Mouse (Mus musculus): ENCODE data around the gene Fam102a. TPM values are rescaled to one million over a fixed set of nuclear protein-coding genes. Genes with fewer than 3 reads are reported as not detected.

Gene Fam102a
- polyA plus RNA-seq, 1 experiment from 2014 or later, result 19.2 TPM

- H3K9ac ChIP-seq (ENCODE audit: low read depth, low read length), result no peak overlapping the region
- H3K4me3 ChIP-seq (ENCODE audit: low read depth, low read length), result no peak overlapping the region
- 0 out of 2 replicates have a peak, but pooled peaks cover 2% of the 10 kb centered on the region for H3K36me3 ChIP-seq (ENCODE audit: control insufficient read depth, insufficient read depth, low read length)
- H3K9me3 ChIP-seq (ENCODE audit: control insufficient read depth, low read length), result no peaks in the 10 kb centered on the region
- H3K4me1 ChIP-seq (ENCODE audit: control insufficient read depth, insufficient read depth, low read length), result 0 out of 2 replicates have a peak, but pooled peaks cover 10% of the 10 kb centered on the region
- DNase-seq (ENCODE audit: low spot score), result no peak
- WGBS, result 79% methylated on average over 7 of the region's 7 CpGs
- H3K27me3 ChIP-seq (replicated peaks; ENCODE audit: control insufficient read depth, insufficient read depth, low read length), result no peaks in the 10 kb centered on the region
- H3K4me2 ChIP-seq (ENCODE audit: low read depth, low read length), result no peak overlapping the region
- no peak overlapping the region for H3K27ac ChIP-seq (replicated peaks; ENCODE audit: low read depth, low read length)
- ATAC-seq (ENCODE audit: low read depth), result no peak
Measured at GRCm38 (mm10) chr2:32585149-32585714, 50.1 kb downstream of the Fam102a start.

- peak within 1 kb of the TSS; percentile 69 for H3K9ac ChIP-seq (ENCODE audit: low read depth, low read length)
- ATAC-seq (ENCODE audit: low read depth) (peak; percentile 89), DNase-seq (ENCODE audit: low spot score) (peak; percentile 96)
- H3K27ac ChIP-seq (replicated peaks; ENCODE audit: low read depth, low read length), result peak within 1 kb of the TSS; percentile 49; the same call in 1 of the 2 replicates
- H3K9me3 ChIP-seq (ENCODE audit: control insufficient read depth, low read length), result no peaks in the 10 kb centered on the region
- peak within 1 kb of the TSS; percentile 59 for H3K4me3 ChIP-seq (ENCODE audit: low read depth, low read length)
- H3K36me3 ChIP-seq (ENCODE audit: control insufficient read depth, insufficient read depth, low read length), result 0 out of 2 replicates have a peak, but pooled peaks cover 6% of the 10 kb centered on the region
- peak within 1 kb of the TSS; percentile 69 for H3K4me2 ChIP-seq (ENCODE audit: low read depth, low read length)
- H3K4me1 ChIP-seq (ENCODE audit: control insufficient read depth, insufficient read depth, low read length), result 0 out of 2 replicates have a peak, but pooled peaks cover 10% of the 10 kb centered on the region
- no peaks in the 10 kb centered on the region for H3K27me3 ChIP-seq (replicated peaks; ENCODE audit: control insufficient read depth, insufficient read depth, low read length)
- under 1% methylated on average over 32 of the region's 38 CpGs for WGBS
Measured at GRCm38 (mm10) chr2:32586871-32587351, 51.8 kb downstream of the Fam102a start, which contains the start of gene St6galnac4. Gene St6galnac4 (plus strand): TSS chr2:32587095.

DNA sequence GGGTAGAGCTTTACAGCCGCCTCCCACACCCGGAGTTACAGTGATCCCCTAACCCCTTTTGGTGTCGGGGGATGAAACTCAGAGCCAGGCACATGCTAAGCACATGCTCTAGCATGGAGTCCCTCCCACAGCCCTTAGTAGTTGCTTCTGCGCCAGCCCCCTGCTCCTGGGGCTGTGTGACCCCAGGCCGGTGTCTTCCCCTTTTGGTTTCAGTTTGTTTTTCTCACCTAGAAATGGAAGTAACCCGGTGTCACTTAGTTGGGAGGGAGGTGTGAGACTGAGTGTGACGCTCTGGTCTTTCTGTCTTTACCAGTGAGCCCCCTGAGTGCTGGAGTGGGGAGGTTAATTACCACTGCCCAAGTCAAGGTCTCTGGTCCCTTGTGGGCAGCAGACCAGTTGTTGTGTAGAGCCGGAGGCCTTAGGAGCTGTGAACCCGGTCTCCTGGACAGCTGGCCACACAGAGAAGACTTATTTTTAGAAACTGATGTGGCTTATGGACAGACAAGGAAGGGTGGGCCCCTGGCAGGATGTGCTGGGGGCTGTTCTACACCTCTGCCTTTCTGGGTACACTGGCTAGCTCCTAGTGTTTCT lies 52.7 kb downstream of the Fam102a start:
- H3K27ac ChIP-seq (replicated peaks; ENCODE audit: low read depth, low read length), result no peak overlapping the region; the same call in 1 of the 2 replicates
- 0 out of 2 replicates have a peak, but pooled peaks cover 10% of the 10 kb centered on the region for H3K4me1 ChIP-seq (ENCODE audit: control insufficient read depth, insufficient read depth, low read length)
- H3K27me3 ChIP-seq (replicated peaks; ENCODE audit: control insufficient read depth, insufficient read depth, low read length), result no peaks in the 10 kb centered on the region
- DNase-seq (ENCODE audit: low spot score) (no peak), ATAC-seq (ENCODE audit: low read depth) (no peak)
- H3K4me2 ChIP-seq (ENCODE audit: low read depth, low read length), result peak overlapping the region; percentile 69
- no peaks in the 10 kb centered on the region for H3K9me3 ChIP-seq (ENCODE audit: control insufficient read depth, low read length)
- 0 out of 2 replicates have a peak, but pooled peaks cover 6% of the 10 kb centered on the region for H3K36me3 ChIP-seq (ENCODE audit: control insufficient read depth, insufficient read depth, low read length)
- H3K4me3 ChIP-seq (ENCODE audit: low read depth, low read length), result peak overlapping the region; percentile 59
- WGBS, result 24% methylated on average over 9 of the region's 9 CpGs
- H3K9ac ChIP-seq (ENCODE audit: low read depth, low read length), result peak overlapping the region; percentile 69

- no peaks in the 10 kb centered on the region for H3K9me3 ChIP-seq (ENCODE audit: control insufficient read depth, low read length)
- no peak overlapping the region for H3K4me3 ChIP-seq (ENCODE audit: low read depth, low read length)
- H3K4me1 ChIP-seq (ENCODE audit: control insufficient read depth, insufficient read depth, low read length), result 0 out of 2 replicates have a peak, but pooled peaks cover 10% of the 10 kb centered on the region
- H3K9ac ChIP-seq (ENCODE audit: low read depth, low read length), result peak overlapping the region; percentile 19; the same call in 1 of the 2 replicates
- H3K27ac ChIP-seq (replicated peaks; ENCODE audit: low read depth, low read length), result no peak overlapping the region
- H3K36me3 ChIP-seq (ENCODE audit: control insufficient read depth, insufficient read depth, low read length), result peaks cover 21% of the 10 kb centered on the region; the same call in 1 of the 2 replicates
- ATAC-seq (ENCODE audit: low read depth), result no peak
- H3K27me3 ChIP-seq (replicated peaks; ENCODE audit: control insufficient read depth, insufficient read depth, low read length), result no peaks in the 10 kb centered on the region
- WGBS, result 52% methylated on average over 9 of the region's 11 CpGs
- H3K4me2 ChIP-seq (ENCODE audit: low read depth, low read length), result peak overlapping the region; percentile 69; the same call in 1 of the 2 replicates
- DNase-seq (ENCODE audit: low spot score), result no peak
Measured at GRCm38 (mm10) chr2:32589213-32589795, 54.2 kb downstream of the Fam102a start.

GRCm38 (mm10) chr2:32590224-32590623 lies 55.1 kb downstream of the Fam102a start:
- Histone ChIP-seq H3K4me1 (ENCODE audit: control insufficient read depth, insufficient read depth, low read length) (0 out of 2 replicates have a peak, but pooled peaks cover 10% of the 10 kb centered on the region), H3K9ac (ENCODE audit: low read depth, low read length) (no peak overlapping the region), H3K4me2 (ENCODE audit: low read depth, low read length) (no peak overlapping the region), H3K4me3 (ENCODE audit: low read depth, low read length) (no peak overlapping the region), H3K36me3 (ENCODE audit: control insufficient read depth, insufficient read depth, low read length) (peaks cover 29% of the 10 kb centered on the region; the same call in 1 of the 2 replicates), H3K27me3 (replicated peaks; ENCODE audit: control insufficient read depth, insufficient read depth, low read length) (no peaks in the 10 kb centered on the region), H3K27ac (replicated peaks; ENCODE audit: low read depth, low read length) (no peak overlapping the region), H3K9me3 (ENCODE audit: control insufficient read depth, low read length) (no peaks in the 10 kb centered on the region)
- DNase-seq (ENCODE audit: low spot score), result no peak
- WGBS, result 78% methylated on average over 10 of the region's 10 CpGs
- ATAC-seq (ENCODE audit: low read depth), result no peak

DNA sequence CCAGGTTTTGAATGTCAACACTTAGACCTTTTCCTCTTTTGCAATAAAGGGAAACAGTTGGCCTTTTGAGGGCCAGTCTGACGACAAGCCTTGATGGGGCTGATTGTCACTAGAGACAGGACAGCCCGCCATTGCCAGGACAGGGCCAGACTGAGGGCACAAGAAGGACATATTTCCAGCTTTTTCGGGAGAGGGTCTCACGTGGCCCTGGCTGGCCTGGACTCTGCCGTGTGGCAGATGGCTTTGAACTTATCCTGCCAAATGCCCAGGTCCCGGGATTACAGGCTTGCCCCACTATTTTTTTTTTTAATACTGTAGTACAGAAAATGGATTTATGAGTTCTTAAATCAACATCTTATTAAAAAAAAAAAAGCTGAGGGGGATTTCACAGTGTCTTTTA lies 56.1 kb downstream of the Fam102a start:
- H3K9ac ChIP-seq (ENCODE audit: low read depth, low read length), result no peak overlapping the region
- H3K4me3 ChIP-seq (ENCODE audit: low read depth, low read length), result no peak overlapping the region
- H3K36me3 ChIP-seq (ENCODE audit: control insufficient read depth, insufficient read depth, low read length), result peaks cover 37% of the 10 kb centered on the region; the same call in 1 of the 2 replicates
- no peaks in the 10 kb centered on the region for H3K27me3 ChIP-seq (replicated peaks; ENCODE audit: control insufficient read depth, insufficient read depth, low read length)
- no peaks in the 10 kb centered on the region for H3K9me3 ChIP-seq (ENCODE audit: control insufficient read depth, low read length)
- ATAC-seq (ENCODE audit: low read depth), result no peak
- H3K27ac ChIP-seq (replicated peaks; ENCODE audit: low read depth, low read length), result no peak overlapping the region
- no peak overlapping the region for H3K4me2 ChIP-seq (ENCODE audit: low read depth, low read length)
- no peak for DNase-seq (ENCODE audit: low spot score)
- H3K4me1 ChIP-seq (ENCODE audit: control insufficient read depth, insufficient read depth, low read length), result 0 out of 2 replicates have a peak, but pooled peaks cover 10% of the 10 kb centered on the region
- WGBS, result 58% methylated on average over 6 of the region's 6 CpGs

DNA sequence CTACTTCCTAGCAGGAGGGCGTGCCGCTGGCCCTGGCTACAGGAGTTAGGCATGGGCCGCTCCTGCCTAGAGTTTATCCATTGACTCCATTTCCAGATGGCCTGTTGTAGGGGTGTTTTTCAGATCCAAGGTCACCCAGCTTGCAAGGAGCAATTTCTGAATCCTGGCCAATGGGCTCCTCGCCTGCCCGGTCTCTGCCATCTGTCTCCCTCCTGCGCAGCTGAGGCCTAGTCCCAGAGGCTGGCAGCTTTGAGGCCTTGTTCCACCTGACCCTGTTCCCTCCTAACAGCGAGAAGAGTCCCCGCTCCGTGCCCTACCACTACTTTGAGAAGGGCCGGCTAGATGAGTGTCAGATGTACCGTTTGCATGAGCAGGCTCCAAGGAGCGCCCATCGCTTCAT lies 61.6 kb downstream of the Fam102a start:
- DNase-seq (ENCODE audit: low spot score), result no peak
- H3K4me3 ChIP-seq (ENCODE audit: low read depth, low read length), result no peak overlapping the region
- H3K4me2 ChIP-seq (ENCODE audit: low read depth, low read length), result no peak overlapping the region
- no peaks in the 10 kb centered on the region for H3K27me3 ChIP-seq (replicated peaks; ENCODE audit: control insufficient read depth, insufficient read depth, low read length)
- ATAC-seq (ENCODE audit: low read depth), result no peak
- WGBS, result 87% methylated on average over 13 of the region's 13 CpGs
- H3K36me3 ChIP-seq (ENCODE audit: control insufficient read depth, insufficient read depth, low read length), result peaks cover 45% of the 10 kb centered on the region; the same call in 1 of the 2 replicates
- H3K4me1 ChIP-seq (ENCODE audit: control insufficient read depth, insufficient read depth, low read length), result peaks cover 5% of the 10 kb centered on the region; the same call in 1 of the 2 replicates
- no peak overlapping the region for H3K9ac ChIP-seq (ENCODE audit: low read depth, low read length)
- no peaks in the 10 kb centered on the region for H3K9me3 ChIP-seq (ENCODE audit: control insufficient read depth, low read length)
- H3K27ac ChIP-seq (replicated peaks; ENCODE audit: low read depth, low read length), result no peak overlapping the region

DNA sequence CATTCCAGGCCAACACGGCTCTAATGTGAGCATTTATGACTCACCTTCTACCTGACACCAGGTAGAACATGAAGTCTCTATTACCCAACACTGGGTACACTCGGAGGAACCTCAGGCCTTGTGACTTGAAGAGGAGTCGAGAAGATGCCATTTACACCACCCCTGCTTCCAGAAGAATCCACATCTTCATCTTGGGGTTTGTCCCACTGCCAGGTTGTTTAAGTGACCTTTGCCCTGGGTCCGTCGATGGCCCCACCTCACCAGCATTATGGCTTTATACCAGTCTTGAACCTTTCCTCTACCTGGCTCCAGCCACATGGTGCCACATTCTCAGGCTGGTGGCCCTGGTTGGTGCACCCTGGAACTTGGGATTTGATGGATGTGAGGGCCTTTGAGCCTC lies 62.1 kb downstream of the Fam102a start:
- H3K36me3 ChIP-seq (ENCODE audit: control insufficient read depth, insufficient read depth, low read length), result peaks cover 45% of the 10 kb centered on the region; the same call in 1 of the 2 replicates
- no peak overlapping the region for H3K9ac ChIP-seq (ENCODE audit: low read depth, low read length)
- H3K4me2 ChIP-seq (ENCODE audit: low read depth, low read length), result no peak overlapping the region
- no peak for DNase-seq (ENCODE audit: low spot score)
- no peak for ATAC-seq (ENCODE audit: low read depth)
- H3K27ac ChIP-seq (replicated peaks; ENCODE audit: low read depth, low read length), result no peak overlapping the region
- H3K9me3 ChIP-seq (ENCODE audit: control insufficient read depth, low read length), result no peaks in the 10 kb centered on the region
- H3K27me3 ChIP-seq (replicated peaks; ENCODE audit: control insufficient read depth, insufficient read depth, low read length), result no peaks in the 10 kb centered on the region
- no peak overlapping the region for H3K4me3 ChIP-seq (ENCODE audit: low read depth, low read length)
- WGBS, result 93% methylated on average over 5 of the region's 5 CpGs
- peaks cover 5% of the 10 kb centered on the region; the same call in 1 of the 2 replicates for H3K4me1 ChIP-seq (ENCODE audit: control insufficient read depth, insufficient read depth, low read length)

All from embryonic facial prominence, embryonic 14.5 days (tissue).